Mouse (Mus musculus) embryonic fibroblast, embryonic 13.5 days (primary cell): Measurements from ENCODE around the gene Zfp282.

Experiments
- CTCF ChIP-seq: IDR thresholded peaks from 2 replicates; pipeline ENCODE4 v1.5.1; 2011; ENCODE audit warnings: mild to moderate bottlenecking, control low read depth, low read length, moderate library complexity, borderline replicate concordance; ENCODE audit not compliant: insufficient read depth
- POLR2A ChIP-seq: IDR thresholded peaks from 2 replicates; pipeline ENCODE4 v1.6.1; 2011; ENCODE audit warnings: low read depth, mild to moderate bottlenecking, control low read depth, low read length, moderate library complexity

GRCm38 (mm10) chr6:47845779-47846178, 31.2 kb upstream of the Zfp282 start:
- TF ChIP-seq CTCF (no peak), POLR2A (no peak)
